Mouse (Mus musculus): ENCODE measurements around the gene Nup107.

Nup107 gene

GRCm38 (mm10) chr10:117778951-117779350, 13.6 kb downstream of the Nup107 start:
- DNase-seq (ENCODE audit: low read depth, low spot score), result no peak

DNA sequence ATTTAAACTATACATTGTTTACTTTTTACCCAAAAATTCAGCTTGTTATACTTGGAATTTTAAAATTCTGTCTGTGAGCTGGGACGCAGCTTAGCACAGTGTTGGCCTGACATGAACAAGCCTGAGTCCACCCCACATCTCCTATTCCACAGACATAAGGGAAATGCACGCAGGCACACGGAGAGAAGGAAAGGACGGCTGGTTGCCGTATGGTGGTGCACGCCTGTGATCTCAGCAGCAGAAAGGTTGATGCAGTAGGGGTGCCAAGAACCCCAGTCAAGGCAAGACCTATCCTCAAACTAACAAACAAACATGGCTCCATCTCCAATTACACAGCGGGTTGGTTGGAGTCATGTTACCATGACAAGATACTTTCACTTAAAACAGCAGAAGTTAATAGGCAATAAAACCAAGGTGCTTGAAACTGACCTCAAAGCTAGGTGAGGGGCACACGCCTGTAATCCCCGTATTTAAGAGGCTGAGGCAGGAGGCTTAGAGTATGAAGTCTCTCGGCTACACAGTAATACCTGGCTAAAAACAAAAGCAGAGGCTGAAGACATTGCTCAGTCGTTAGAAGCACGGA, 14.1 kb downstream of the Nup107 start:
- DNase-seq (ENCODE audit: low read depth, low spot score), result no peak

DNA sequence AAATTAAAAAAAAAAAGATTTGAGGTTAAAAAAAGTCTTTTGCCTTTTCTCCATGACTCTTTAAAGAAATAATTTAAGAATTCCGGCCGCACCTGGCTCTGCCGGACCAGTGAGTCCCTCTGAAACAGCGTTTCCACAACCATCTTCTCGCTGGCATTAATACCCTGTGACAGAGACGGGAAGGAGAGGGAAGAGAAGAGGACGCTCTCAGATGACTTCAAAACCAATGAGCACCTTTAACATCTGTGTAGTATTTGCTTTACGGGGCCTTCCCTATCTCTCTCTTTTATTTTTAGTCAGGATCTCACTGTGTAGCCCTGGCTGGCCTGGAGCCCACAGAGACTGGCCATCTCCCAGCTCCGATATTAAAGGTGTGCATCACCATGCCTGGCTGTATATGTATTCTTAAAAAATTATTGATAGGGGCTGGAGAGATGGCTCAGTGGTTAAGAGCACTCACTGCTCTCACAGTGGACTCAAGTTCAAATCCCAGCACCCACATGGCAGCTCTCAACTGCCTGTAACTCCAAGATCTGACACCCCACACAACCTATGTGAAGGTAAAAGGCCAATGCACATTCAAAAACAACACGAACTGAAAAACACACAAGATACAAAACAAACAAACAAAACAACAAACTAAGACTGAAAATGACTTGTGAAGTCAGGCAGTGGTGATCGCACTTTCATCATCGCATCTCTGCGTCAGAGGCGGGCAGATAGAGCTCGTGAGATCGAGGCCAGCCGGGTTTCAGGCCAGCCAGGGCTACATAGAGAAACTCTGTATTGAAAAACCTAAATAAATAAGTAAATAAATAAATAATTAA, 14.8 kb downstream of the Nup107 start:
- no peak for DNase-seq (ENCODE audit: low read depth, low spot score)

GRCm38 (mm10) chr10:117777103-117777470, 15.4 kb downstream of the Nup107 start:
- DNase-seq (ENCODE audit: low read depth, low spot score), result no peak

- DNase-seq (ENCODE audit: low read depth, low spot score), result no peak
Measured at GRCm38 (mm10) chr10:117776281-117777102, 16.0 kb downstream of the Nup107 start.

GRCm38 (mm10) chr10:117775401-117776144, 16.9 kb downstream of the Nup107 start:
- no peak for DNase-seq (ENCODE audit: low read depth, low spot score)

- DNase-seq (ENCODE audit: low read depth, low spot score), result no peak
Measured at GRCm38 (mm10) chr10:117774817-117775120, 17.7 kb downstream of the Nup107 start.

- DNase-seq (ENCODE audit: low read depth, low spot score), result no peak
Measured at GRCm38 (mm10) chr10:117774011-117774816, 18.3 kb downstream of the Nup107 start.

DNA sequence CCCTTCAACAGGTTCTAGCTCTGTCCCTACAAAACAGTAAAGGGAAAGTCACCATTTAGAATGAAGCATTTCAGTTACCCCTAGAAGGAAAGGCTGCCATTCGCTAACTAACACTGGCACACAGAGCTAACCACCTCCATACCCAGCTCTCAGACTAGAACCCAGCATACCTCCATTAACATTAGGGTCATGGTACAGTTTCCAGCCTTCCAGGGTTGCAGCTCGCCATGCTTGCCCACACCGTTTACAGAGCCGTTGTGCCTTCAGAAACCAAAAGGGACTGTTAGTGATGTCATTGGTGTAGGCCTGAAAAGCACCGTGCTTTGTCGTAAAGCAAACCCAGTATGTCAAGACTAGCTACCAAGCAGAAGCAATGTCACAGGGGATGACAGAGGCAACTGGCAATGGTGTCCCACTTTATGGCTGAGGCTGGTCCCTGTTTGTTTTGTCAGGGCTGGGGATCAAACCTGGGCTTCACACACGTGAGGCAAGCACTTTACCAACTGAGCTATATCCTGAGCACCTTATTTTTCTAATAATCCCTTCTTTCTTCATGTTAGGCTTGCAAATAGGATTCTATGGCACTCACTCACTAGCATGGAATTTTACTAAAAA, 19.3 kb downstream of the Nup107 start:
- no peak for DNase-seq (ENCODE audit: low read depth, low spot score)

DNA sequence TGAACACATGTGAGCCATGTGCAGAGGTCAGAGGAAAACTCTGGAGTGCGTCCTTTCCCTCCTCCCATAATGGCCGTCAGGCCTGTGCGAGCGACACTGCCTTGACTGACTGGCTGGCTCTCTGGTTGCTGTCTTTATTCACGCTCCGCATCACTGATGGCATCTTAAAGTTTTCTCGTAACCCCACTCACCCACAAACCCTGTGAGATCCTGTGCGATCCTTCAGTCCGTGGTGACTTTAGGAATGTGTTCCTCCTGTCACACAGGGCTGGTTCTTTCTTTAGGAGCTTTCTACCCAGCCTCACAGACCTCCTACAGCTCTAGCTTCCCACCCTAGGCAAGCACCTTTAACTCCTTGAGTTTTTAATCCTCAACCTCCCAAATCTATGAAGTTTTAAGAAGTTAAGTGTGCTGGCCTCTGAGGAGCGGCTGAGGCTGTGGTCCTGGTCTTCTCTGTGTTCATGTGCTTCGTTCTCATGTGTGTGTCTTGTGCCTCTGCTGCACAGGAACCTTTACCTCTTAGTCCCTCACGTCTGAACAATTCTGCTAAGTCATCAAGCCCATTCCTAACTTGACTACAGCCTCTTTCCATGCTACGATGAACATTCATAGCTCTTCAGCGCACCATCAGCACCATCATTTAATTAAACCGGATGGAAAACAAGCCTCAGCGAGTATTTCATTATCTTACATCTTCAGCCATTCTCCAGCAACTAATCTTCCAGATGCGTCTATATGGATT, 20.0 kb downstream of the Nup107 start:
- DNase-seq (ENCODE audit: low read depth, low spot score), result no peak

DNA sequence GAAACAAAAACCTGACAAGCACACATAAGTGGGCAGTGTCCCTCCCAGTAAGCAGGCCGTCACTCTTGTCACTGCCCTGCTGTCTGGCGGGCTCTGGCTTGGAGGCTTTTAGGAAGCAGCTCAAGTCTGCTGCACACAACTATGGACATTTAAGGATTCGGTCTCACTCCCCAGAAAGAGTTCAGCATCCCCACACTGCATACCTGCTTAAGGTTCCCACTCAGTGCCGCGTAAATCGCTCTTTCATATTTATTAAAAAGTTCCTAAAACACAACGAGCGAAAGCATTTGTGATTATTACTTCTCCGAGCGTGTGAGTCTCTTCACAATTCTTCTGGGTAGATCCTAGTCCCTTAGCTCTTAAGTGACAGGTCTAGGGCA, 21.4 kb downstream of the Nup107 start:
- DNase-seq (ENCODE audit: low read depth, low spot score), result no peak

- no peak for DNase-seq (ENCODE audit: low read depth, low spot score)
Measured at GRCm38 (mm10) chr10:117770286-117771130, 22.0 kb downstream of the Nup107 start.

- no peak for DNase-seq (ENCODE audit: low read depth, low spot score)
Measured at GRCm38 (mm10) chr10:117769541-117770285, 22.8 kb downstream of the Nup107 start.

DNA sequence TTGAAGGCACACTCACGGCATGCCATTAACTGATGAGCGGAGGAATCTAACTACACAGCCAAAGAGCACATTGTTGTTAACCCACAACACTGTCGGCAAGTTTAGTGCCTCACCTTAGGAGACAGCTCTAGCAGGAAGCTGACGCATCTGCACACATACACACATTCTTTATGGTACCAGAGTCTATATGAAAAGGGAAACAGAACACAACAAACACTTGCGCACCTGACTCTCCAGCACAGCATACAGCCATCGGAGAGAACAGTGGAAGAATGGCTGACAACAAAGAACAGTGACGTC, 24.4 kb downstream of the Nup107 start:
- DNase-seq (ENCODE audit: low read depth, low spot score), result no peak

DNA sequence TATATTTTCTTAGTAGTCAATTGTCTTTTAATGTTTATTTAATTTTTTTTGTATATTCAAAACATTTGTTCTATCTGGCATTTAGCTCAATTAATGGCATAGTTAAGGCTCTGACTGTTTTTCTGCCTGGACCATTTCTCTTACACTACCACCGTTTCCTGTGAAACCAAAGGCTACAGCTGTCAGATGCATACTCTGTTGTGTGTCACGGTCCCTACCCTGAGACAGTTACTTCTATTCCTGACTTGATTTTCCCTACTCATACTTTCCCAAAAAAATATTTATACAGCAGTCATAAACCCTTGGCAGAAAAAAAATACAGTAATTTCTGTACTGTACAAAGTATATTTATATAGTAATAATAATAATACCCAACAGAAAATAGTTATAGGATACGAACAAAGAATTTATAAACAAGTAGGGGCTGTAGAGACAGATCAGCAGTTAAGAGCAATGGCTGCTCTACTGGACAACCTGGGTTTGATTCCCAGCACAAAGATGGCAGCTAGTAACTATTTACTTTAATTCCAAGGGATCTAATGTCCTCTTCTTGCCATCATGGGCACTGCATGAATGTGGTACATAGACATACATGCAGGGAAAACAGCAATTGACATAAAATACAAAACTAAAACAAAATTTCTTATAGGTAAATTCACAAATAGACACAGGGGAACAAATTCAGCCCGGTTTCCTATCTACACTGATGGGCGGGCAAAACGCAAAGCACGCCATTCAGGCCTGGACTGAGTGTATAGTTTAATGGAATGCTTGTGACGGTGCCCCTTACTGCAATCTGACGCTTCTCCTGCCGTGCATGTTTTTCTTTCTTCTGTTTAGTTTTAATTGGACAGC, 25.0 kb downstream of the Nup107 start:
- DNase-seq (ENCODE audit: low read depth, low spot score), result no peak

- DNase-seq (ENCODE audit: low read depth, low spot score), result no peak
Measured at GRCm38 (mm10) chr10:117766896-117767160, 25.7 kb downstream of the Nup107 start.

DNA sequence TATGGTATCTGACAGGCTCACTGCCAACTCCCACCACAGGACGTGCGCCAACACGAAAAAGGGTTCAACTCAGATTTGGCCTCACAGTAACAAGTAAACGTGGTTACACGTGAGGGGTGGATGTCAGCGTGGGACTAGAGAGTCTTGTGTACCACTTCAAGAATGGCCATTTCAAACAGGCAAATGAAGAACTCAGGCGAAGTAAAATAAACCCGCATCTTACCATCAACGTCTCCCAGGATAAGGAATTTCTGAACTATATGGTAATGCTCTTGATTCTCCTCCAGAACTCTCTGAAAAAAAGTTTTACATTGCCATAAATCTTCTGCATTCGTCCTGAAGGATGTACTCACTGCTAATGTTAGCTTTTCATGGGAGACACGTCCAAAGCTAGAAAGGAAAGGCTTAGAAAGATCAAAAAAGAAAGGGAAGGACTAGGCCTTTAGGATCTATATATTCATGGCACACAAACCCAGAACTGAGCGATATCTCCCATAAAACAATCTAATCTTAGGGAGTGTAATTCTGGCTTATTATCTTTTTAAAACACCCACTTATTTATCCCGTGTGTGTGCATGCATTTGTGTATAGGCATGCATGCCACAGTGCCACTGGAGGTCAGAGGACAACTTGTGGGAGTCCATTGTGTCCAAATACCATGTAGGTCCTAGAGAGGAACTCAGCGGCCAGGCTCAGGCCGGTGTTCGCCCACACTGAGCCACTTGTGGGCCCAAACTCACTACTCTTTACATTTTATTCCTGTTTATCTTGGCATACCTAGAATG, 26.2 kb downstream of the Nup107 start:
- DNase-seq (ENCODE audit: low read depth, low spot score), result no peak
